8 mouse cellular contexts compared by ENCODE assay signal in genomic region chr19:54115335-54115734, GRCm38 (mm10).
DNase-seq lines count a peak whose midpoint lies in the region; ATAC-seq lines count a peak whose summit lies in the region.

No protein-coding gene starts in this region.

- no peaks in the 10 kb centered on the region for H3K4me1 ChIP-seq in heart, embryonic 14.5 days (ENCODE audit: control insufficient read depth in 2 of 2, insufficient read depth in 2 of 2, low read length in 2 of 2)
- H3K4me1 ChIP-seq in embryonic facial prominence, embryonic 10.5 days: peaks cover 8% of the 10 kb centered on the region; the same call in 1 of the 2 replicates
- peaks cover 13% of the 10 kb centered on the region for H3K4me1 ChIP-seq in hindbrain, embryonic 15.5 days (replicated peaks)
- peaks cover 5% of the 10 kb centered on the region for H3K4me1 ChIP-seq in midbrain, embryonic 12.5 days

- DNase-seq in heart, postnatal 14 days: no peak
- no peak for DNase-seq in embryonic facial prominence, embryonic 10.5 days (ENCODE audit: low spot score)
- no peak for DNase-seq in c-Kit-positive CD71-positive TER-119-positive erythroid progenitor cells, embryonic 14.5 days (ENCODE audit: low spot score)
- DNase-seq in spleen, postnatal 10 days (ENCODE audit: low spot score in 2 of 2): no peak
- DNase-seq in frontal cortex, adult 2 months (ENCODE audit: extremely low spot score in 1 of 2, low spot score in 1 of 2): no peak

- intact Hi-C loops in heart, postnatal 14 days (cut with DNase I): no loop called here

- ATAC-seq in heart, embryonic 14.5 days (ENCODE audit: insufficient number of reproducible peaks, insufficient read depth, low FRiP score, low read depth): no peak
- peak; percentile 69 for ATAC-seq in hindbrain, embryonic 15.5 days (ENCODE audit: low FRiP score, low read depth)
- peak; percentile 65 for ATAC-seq in midbrain, embryonic 12.5 days (ENCODE audit: low FRiP score, low read depth)

- 47% methylated on average over 4 of the region's 4 CpGs for WGBS in heart, embryonic 14.5 days
- WGBS in embryonic facial prominence, embryonic 10.5 days: 51% methylated on average over 4 of the region's 4 CpGs
- WGBS in hindbrain, embryonic 15.5 days: 15% methylated on average over 4 of the region's 4 CpGs
- WGBS in midbrain, embryonic 12.5 days: 41% methylated on average over 4 of the region's 4 CpGs

- H3K9ac ChIP-seq in heart, embryonic 14.5 days (ENCODE audit: low read length): peak overlapping the region; percentile 65
- H3K9ac ChIP-seq in hindbrain, embryonic 15.5 days: peak overlapping the region; percentile 38; the same call in 1 of the 2 replicates
- H3K9ac ChIP-seq in midbrain, embryonic 12.5 days (replicated peaks): peak overlapping the region; percentile 43; the same call in 1 of the 2 replicates

- no peaks in the 10 kb centered on the region for H3K36me3 ChIP-seq in heart, embryonic 14.5 days (ENCODE audit: control insufficient read depth, insufficient read depth, low read length)
- H3K36me3 ChIP-seq in embryonic facial prominence, embryonic 10.5 days (replicated peaks): no peaks in the 10 kb centered on the region
- H3K36me3 ChIP-seq in hindbrain, embryonic 15.5 days: no peaks in the 10 kb centered on the region
- H3K36me3 ChIP-seq in midbrain, embryonic 12.5 days: no peaks in the 10 kb centered on the region

- no peaks in the 10 kb centered on the region for H3K27me3 ChIP-seq in heart, embryonic 14.5 days (ENCODE audit: control insufficient read depth, insufficient read depth, low read length)
- H3K27me3 ChIP-seq in embryonic facial prominence, embryonic 10.5 days (replicated peaks; ENCODE audit: low read depth, poor library complexity, severe bottlenecking): peaks cover 31% of the 10 kb centered on the region
- H3K27me3 ChIP-seq in hindbrain, embryonic 15.5 days: no peaks in the 10 kb centered on the region
- peaks cover 12% of the 10 kb centered on the region for H3K27me3 ChIP-seq in midbrain, embryonic 12.5 days

- no peaks in the 10 kb centered on the region for H3K9me3 ChIP-seq in heart, embryonic 14.5 days (ENCODE audit: control insufficient read depth, low read length)
- H3K9me3 ChIP-seq in embryonic facial prominence, embryonic 10.5 days: no peaks in the 10 kb centered on the region
- H3K9me3 ChIP-seq in hindbrain, embryonic 15.5 days: no peaks in the 10 kb centered on the region
- H3K9me3 ChIP-seq in midbrain, embryonic 12.5 days: no peaks in the 10 kb centered on the region

- peak overlapping the region; percentile 73 for H3K4me2 ChIP-seq in heart, embryonic 14.5 days (ENCODE audit: low read length)
- H3K4me2 ChIP-seq in hindbrain, embryonic 15.5 days: peak overlapping the region; percentile 65
- H3K4me2 ChIP-seq in midbrain, embryonic 12.5 days (replicated peaks): peak overlapping the region; percentile 64

- peak overlapping the region; percentile 62 to 64; a peak in 3 of 4 replicates for H3K4me3 ChIP-seq in heart, embryonic 14.5 days (ENCODE audit: control insufficient read depth in 1 of 2, insufficient read depth in 1 of 2, low read depth in 1 of 2, low read length in 2 of 2)
- H3K4me3 ChIP-seq in embryonic facial prominence, embryonic 10.5 days: peak overlapping the region; percentile 61
- peak overlapping the region; percentile 47 for H3K4me3 ChIP-seq in hindbrain, embryonic 15.5 days
- peak overlapping the region; percentile 46 for H3K4me3 ChIP-seq in midbrain, embryonic 12.5 days

- no peak overlapping the region for H3K27ac ChIP-seq in heart, embryonic 14.5 days (replicated peaks in 1 of 2; ENCODE audit: control insufficient read depth in 1 of 2, insufficient read depth in 1 of 2, low read depth in 2 of 2, low read length in 2 of 2)
- H3K27ac ChIP-seq in embryonic facial prominence, embryonic 10.5 days (replicated peaks): no peak overlapping the region
- no peak overlapping the region for H3K27ac ChIP-seq in hindbrain, embryonic 15.5 days (replicated peaks)
- H3K27ac ChIP-seq in midbrain, embryonic 12.5 days (replicated peaks): no peak overlapping the region
